Mouse (Mus musculus) small intestine, adult 2 months (tissue): ENCODE results near the gene Cep68.

Source experiments
- CTCF ChIP-seq: fragments of 200-500 bp; IDR thresholded peaks from 2 replicates; pipeline ENCODE4 v1.5.1; 2012; ENCODE audit warnings: low read depth, mild to moderate bottlenecking, control low read depth, inconsistent platforms, low read length, moderate library complexity, mixed read lengths; ENCODE audit not compliant: insufficient replicate concordance, insufficient read length; ENCODE audit errors: extremely low read depth
- POLR2A ChIP-seq: fragments of 200-500 bp; IDR thresholded peaks from 2 replicates; pipeline ENCODE4 v1.6.1; 2012; ENCODE audit warnings: low read depth, mild to moderate bottlenecking, control low read depth, inconsistent platforms, low read length, moderate library complexity

GRCm38 (mm10) chr11:20216415-20216814 is 32.8 kb downstream of the Cep68 start:
- TF ChIP-seq CTCF = no peak
- no peak for TF ChIP-seq POLR2A
